In the genomic region with DNA sequence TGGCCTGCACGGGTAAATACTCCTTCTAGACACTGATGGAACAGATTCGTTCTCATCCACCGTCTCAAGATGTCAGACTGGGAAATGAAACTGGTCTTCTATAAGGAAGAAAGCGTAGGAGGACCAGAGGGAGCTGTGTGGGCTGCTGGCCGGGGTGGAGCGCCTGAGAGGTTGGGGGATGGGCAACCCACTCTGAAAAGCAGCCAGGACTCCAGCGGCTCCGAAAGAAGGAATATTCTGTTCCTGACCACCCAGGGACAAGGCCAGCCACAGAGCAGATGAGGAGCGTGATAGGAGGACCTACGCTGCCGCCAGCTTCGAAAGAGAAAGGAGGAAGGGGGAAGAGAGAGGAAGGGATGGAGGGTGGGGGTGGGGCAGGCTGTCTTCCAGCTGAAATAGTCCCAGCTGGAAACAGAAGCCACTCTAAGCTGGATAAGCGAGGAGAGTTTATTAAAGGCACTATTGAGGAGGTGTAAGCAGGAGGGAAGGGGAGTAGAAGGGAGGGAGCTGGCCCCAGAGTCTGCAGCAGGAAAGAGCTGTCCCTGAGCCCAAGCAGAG, we compare ENCODE assay signal across 8 mouse cellular contexts. TPM values are rescaled to one million over a fixed set of nuclear protein-coding genes. Genes with fewer than 3 reads are reported as not detected.
DNase-seq lines count a peak whose midpoint lies in the region; ATAC-seq and TF ChIP-seq lines count a peak whose summit lies in the region.

No protein-coding gene starts in this region.

- H3K9me3 ChIP-seq in hindbrain, embryonic 15.5 days = no peaks in the 10 kb centered on the region

- TF ChIP-seq CTCF in cortical plate, adult 2 months (IDR thresholded peaks at IDR 0.05; ENCODE audit: extremely low read depth, insufficient read depth, low read length) = no peak

- H3K4me1 ChIP-seq in cortical plate, adult 2 months (ENCODE audit: control insufficient read depth, insufficient read depth, low read length) = peaks cover 6% of the 10 kb centered on the region
- H3K4me1 ChIP-seq in hindbrain, embryonic 15.5 days (replicated peaks) = peaks cover 27% of the 10 kb centered on the region

- H3K36me3 ChIP-seq in hindbrain, embryonic 15.5 days = no peaks in the 10 kb centered on the region

- peak; percentile 53; the same call in 1 of the 2 replicates for TF ChIP-seq POLR2A in cortical plate, adult 2 months (IDR thresholded peaks at IDR 0.05; ENCODE audit: extremely low read depth, insufficient read depth, low read length)

- H3K4me3 ChIP-seq in cortical plate, adult 2 months (ENCODE audit: insufficient read depth, low read length) = peak overlapping the region; percentile 15
- H3K4me3 ChIP-seq in hindbrain, embryonic 15.5 days = peak overlapping the region; percentile 24

- H3K9ac ChIP-seq in hindbrain, embryonic 15.5 days = peak overlapping the region; percentile 16; the same call in 1 of the 2 replicates

- H3K4me2 ChIP-seq in hindbrain, embryonic 15.5 days = peak overlapping the region; percentile 54

- peak overlapping the region; percentile 55 for H3K27ac ChIP-seq in cortical plate, adult 2 months (ENCODE audit: insufficient read depth, low read length)
- H3K27ac ChIP-seq in hindbrain, embryonic 15.5 days (replicated peaks) = peak overlapping the region; percentile 75

- 1% methylated on average over 13 of the region's 13 CpGs for WGBS in hindbrain, embryonic 15.5 days

- DNase-seq in adipocyte (ENCODE audit: low spot score) = peak; percentile 68
- DNase-seq in gastrocnemius, adult 8-10 months (ENCODE audit: low spot score in 2 of 2) = peak; percentile 59 to 69
- peak; percentile 79 to 80 for DNase-seq in layer of hippocampus, postnatal 36 days
- peak; percentile 87 for DNase-seq in lung, postnatal 10 days
- DNase-seq in retina, embryonic 14.5 days (ENCODE audit: low spot score) = peak; percentile 76
- no peak for DNase-seq in thymus, postnatal 25 days

- no peaks in the 10 kb centered on the region for H3K27me3 ChIP-seq in hindbrain, embryonic 15.5 days

- ATAC-seq in hindbrain, embryonic 15.5 days (ENCODE audit: low FRiP score, low read depth) = peak; percentile 88

RNA-seq across cellular contexts. Expression of gene Skor1, which starts 56.7 kb away (rescaled TPM):
- 0.15 and 0.26 TPM in 2 replicates for polyA plus RNA-seq in cortical plate, adult 2 months (2012; rRNA removed)
- under 1 TPM in 3 of 4 experiments, not detected in 1; 0.07 to 0.13 (median 0.10) TPM for total RNA-seq in gastrocnemius, adult 8-10 months (2022)
- polyA plus RNA-seq in hindbrain, embryonic 15.5 days (2015; fragmentation: Nextera tagmentation; extraction: Ambion mirVana) = 15.0 and 20.5 TPM in 2 replicates
- total RNA-seq in layer of hippocampus, postnatal 36 days (2021) = under 1 TPM; 0.10 to 0.15 TPM
